Mouse (Mus musculus) MEL (cell line): ENCODE measurements at regions not wholly inside any gene's neighbourhood (a gene's known extent, or its start where the extent isn't known, plus 50 kb on each side); places are given as distances from the start of the nearest gene placed in this dataset.

Experiments
- CTCF ChIP-seq, 3 experiments: IDR thresholded peaks in 2 of 3; conservative IDR thresholded peaks in 1 of 3; 2 replicates each; pipeline ENCODE4 v1.5.1; 2011 to 2012; ENCODE audit warnings: low read length in 3 of 3, low read depth in 2 of 3, mild to moderate bottlenecking in 2 of 3, improper control_type of control experiment in 1 of 3, inconsistent platforms in 1 of 3, mixed read lengths in 1 of 3, moderate library complexity in 1 of 3; ENCODE audit not compliant: control insufficient read depth in 1 of 3, insufficient read depth in 1 of 3, poor library complexity in 1 of 3, severe bottlenecking in 1 of 3
- EP300 ChIP-seq, 2 experiments: IDR thresholded peaks; 2 replicates each; pipeline ENCODE4 v1.6.1; 2011; ENCODE audit warnings: improper control_type of control experiment in 2 of 2, low read length in 2 of 2, low read depth in 1 of 2, mild to moderate bottlenecking in 1 of 2
- GABPA ChIP-seq: IDR thresholded peaks from 2 replicates; pipeline ENCODE4 v1.6.1; 2012; ENCODE audit warnings: low read depth, mild to moderate bottlenecking, inconsistent platforms, low read length, improper control_type of control experiment, moderate library complexity
- GATA1 ChIP-seq: IDR thresholded peaks from 2 replicates; pipeline ENCODE4 v1.6.1; 2011; ENCODE audit warnings: low read depth, low read length, improper control_type of control experiment
- KAT2A ChIP-seq: conservative IDR thresholded peaks from 2 replicates; pipeline ENCODE4 v1.6.1; 2012; ENCODE audit warnings: low read depth, low read length, improper control_type of control experiment, inconsistent platforms
- MAX ChIP-seq: IDR thresholded peaks from 2 replicates; pipeline ENCODE4 v1.6.1; 2011; ENCODE audit warnings: low read length, improper control_type of control experiment
- MYC ChIP-seq: IDR thresholded peaks from 2 replicates; pipeline ENCODE4 v1.6.1; 2011; ENCODE audit warnings: low read depth, mild to moderate bottlenecking, low read length, improper control_type of control experiment, moderate library complexity
- NELFE ChIP-seq: IDR thresholded peaks from 2 replicates; pipeline ENCODE4 v1.6.1; 2011; ENCODE audit warnings: low read depth, low read length, improper control_type of control experiment
- POLR2A ChIP-seq, 2 experiments: IDR thresholded peaks; 2 replicates each; pipeline ENCODE4 v1.6.1; 2011 to 2012; ENCODE audit warnings: low read length in 2 of 2, mild to moderate bottlenecking in 2 of 2, control low read depth in 1 of 2, improper control_type of control experiment in 1 of 2, low read depth in 1 of 2, moderate library complexity in 1 of 2; ENCODE audit not compliant: control insufficient read depth in 1 of 2, insufficient read depth in 1 of 2, poor library complexity in 1 of 2
- SIN3A ChIP-seq: IDR thresholded peaks from 2 replicates; pipeline ENCODE4 v1.6.1; 2012; ENCODE audit warnings: low read length, improper control_type of control experiment, inconsistent platforms
- ZC3H11A ChIP-seq: IDR thresholded peaks from 2 replicates; pipeline ENCODE4 v1.6.1; 2012; ENCODE audit warnings: low read depth, mild to moderate bottlenecking, inconsistent platforms, low read length, improper control_type of control experiment

DNA sequence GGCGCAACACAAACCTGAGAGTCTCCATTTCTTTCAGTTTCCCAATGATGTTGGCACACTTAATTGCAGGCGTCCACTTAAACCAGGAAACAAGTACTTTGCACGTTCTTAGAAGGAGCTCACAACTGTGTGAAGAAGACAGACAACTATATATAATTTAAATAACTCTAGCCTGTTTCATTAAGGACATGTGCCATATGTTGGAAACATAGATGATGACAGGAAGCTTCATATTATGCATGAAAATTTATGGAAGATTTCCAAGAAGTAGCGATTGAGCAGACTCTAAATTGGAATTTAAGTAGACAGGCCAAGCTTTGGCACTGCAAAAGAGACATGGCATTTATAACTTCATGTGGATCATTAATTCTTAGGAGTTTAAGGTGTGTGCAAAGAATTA, 1504.1 kb downstream of the Epha7 start:
- TF ChIP-seq MYC (no peak), POLR2A (IDR thresholded peaks at IDR 0.05; ENCODE audit: control insufficient read depth in 1 of 2, insufficient read depth in 1 of 2, low read depth in 1 of 2, low read length in 2 of 2, poor library complexity in 1 of 2) (no peak), CTCF (IDR thresholded peaks at IDR 0.05 in 2 of 3, conservative IDR thresholded peaks at IDR 0.05 in 1 of 3; ENCODE audit: control insufficient read depth in 1 of 3, insufficient read depth in 1 of 3, low read depth in 2 of 3, low read length in 3 of 3, poor library complexity in 1 of 3, severe bottlenecking in 1 of 3) (no peak), EP300 (IDR thresholded peaks at IDR 0.05; ENCODE audit: low read depth in 1 of 2, low read length in 2 of 2) (no peak), GABPA (no peak), KAT2A (no peak), GATA1 (no peak), SIN3A (no peak), NELFE (no peak), MAX (no peak), ZC3H11A (no peak)
